8 mouse cellular contexts compared by ENCODE assay signal in the genomic region with DNA sequence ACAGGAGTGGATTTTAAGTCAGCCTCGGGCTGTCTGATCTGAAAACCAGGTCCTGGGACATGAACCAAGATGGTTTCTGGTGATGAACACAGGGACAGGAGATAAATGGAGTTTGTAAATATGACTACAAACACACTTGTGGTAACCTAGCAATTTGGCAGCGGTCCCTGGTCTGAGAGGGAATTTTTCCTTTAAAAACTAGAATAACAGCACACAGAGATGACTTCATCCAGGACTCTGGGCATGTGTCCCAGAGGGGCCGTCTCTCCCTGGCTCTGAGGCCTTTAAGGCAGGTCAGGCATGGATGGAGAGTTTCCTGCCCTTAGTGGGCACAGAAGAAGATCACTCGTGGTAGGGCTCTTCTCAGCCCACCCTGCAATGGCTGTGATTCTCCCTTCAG.
DNase-seq lines count a peak whose midpoint lies in the region; ATAC-seq and TF ChIP-seq lines count a peak whose summit lies in the region.

No protein-coding gene starts in this region.

- 44% methylated on average over 4 of the region's 4 CpGs for WGBS in heart, embryonic 14.5 days
- WGBS in forebrain, embryonic 13.5 days, result 85% methylated on average over 4 of the region's 4 CpGs

- H3K27me3 ChIP-seq in heart, embryonic 14.5 days (ENCODE audit: control insufficient read depth, insufficient read depth, low read length), result no peaks in the 10 kb centered on the region
- H3K27me3 ChIP-seq in forebrain, embryonic 13.5 days, result no peaks in the 10 kb centered on the region; the same call in 1 of the 2 replicates

- no peak overlapping the region for H3K4me2 ChIP-seq in heart, embryonic 14.5 days (ENCODE audit: low read length)
- no peak overlapping the region for H3K4me2 ChIP-seq in forebrain, embryonic 13.5 days

- peak overlapping the region; percentile 25 to 65 for H3K27ac ChIP-seq in heart, embryonic 14.5 days (replicated peaks in 1 of 2; ENCODE audit: control insufficient read depth in 1 of 2, insufficient read depth in 1 of 2, low read depth in 2 of 2, low read length in 2 of 2)
- no peak overlapping the region for H3K27ac ChIP-seq in forebrain, embryonic 13.5 days

- TF ChIP-seq CTCF in brain, embryonic 14.5 days (IDR thresholded peaks at IDR 0.05; ENCODE audit: borderline replicate concordance, extremely low read depth, insufficient read depth, insufficient read length), result no peak

- intact Hi-C loops in left cerebral cortex, postnatal 4 days (cut with DNase I), result no loop called here
- intact Hi-C loops in left cerebral cortex, postnatal 36 days (cut with DNase I), result no loop called here

- H3K4me1 ChIP-seq in heart, embryonic 14.5 days (ENCODE audit: control insufficient read depth in 2 of 2, insufficient read depth in 2 of 2, low read length in 2 of 2), result peaks cover 2% of the 10 kb centered on the region in 2 experiments; a peak in 2 of 4 replicates
- no peaks in the 10 kb centered on the region for H3K4me1 ChIP-seq in forebrain, embryonic 13.5 days

- H3K36me3 ChIP-seq in heart, embryonic 14.5 days (ENCODE audit: control insufficient read depth, insufficient read depth, low read length), result no peaks in the 10 kb centered on the region
- H3K36me3 ChIP-seq in forebrain, embryonic 13.5 days (ENCODE audit: poor library complexity, severe bottlenecking), result no peaks in the 10 kb centered on the region

- no peaks in the 10 kb centered on the region for H3K9me3 ChIP-seq in heart, embryonic 14.5 days (ENCODE audit: control insufficient read depth, low read length)
- no peaks in the 10 kb centered on the region for H3K9me3 ChIP-seq in forebrain, embryonic 13.5 days (replicated peaks)

- no peak for TF ChIP-seq POLR2A in brain, embryonic 14.5 days (IDR thresholded peaks at IDR 0.05; ENCODE audit: borderline replicate concordance, extremely low read depth, insufficient read depth, insufficient read length, poor library complexity, severe bottlenecking)

- no peak overlapping the region for H3K9ac ChIP-seq in heart, embryonic 14.5 days (ENCODE audit: low read length)
- no peak overlapping the region for H3K9ac ChIP-seq in forebrain, embryonic 13.5 days

- ATAC-seq in heart, embryonic 14.5 days (ENCODE audit: insufficient number of reproducible peaks, insufficient read depth, low FRiP score, low read depth), result no peak
- no peak for ATAC-seq in forebrain, embryonic 13.5 days

- H3K4me3 ChIP-seq in heart, embryonic 14.5 days (ENCODE audit: control insufficient read depth in 1 of 2, insufficient read depth in 1 of 2, low read depth in 1 of 2, low read length in 2 of 2), result no peak overlapping the region
- H3K4me3 ChIP-seq in forebrain, embryonic 13.5 days, result no peak overlapping the region

- DNase-seq in left cerebral cortex, postnatal 4 days, result peak; percentile 69
- DNase-seq in left cerebral cortex, postnatal 36 days (ENCODE audit: low spot score in 2 of 2), result no peak
- peak; percentile 53 for DNase-seq in brain, embryonic 14.5 days (ENCODE audit: low read depth)
- peak; percentile 53 to 62 for DNase-seq in lung, adult 18-20 months
- peak; percentile 38 for DNase-seq in testis, postnatal 14 days (ENCODE audit: low spot score)
- no peak for DNase-seq in thymus, postnatal 0 days (ENCODE audit: low spot score)

Comparison
In these comparisons a context has a peak if more than half of its experiments do, and no peak if none do; other contexts are left out.
1. DNase-seq: peak in left cerebral cortex, postnatal 4 days (single experiment), brain, embryonic 14.5 days (single experiment), lung, adult 18-20 months (2 of 2) and testis, postnatal 14 days (single experiment); none in left cerebral cortex, postnatal 36 days (0 of 2) and thymus, postnatal 0 days (single experiment).